Mouse (Mus musculus) liver, postnatal 0 days (tissue): Measurements from ENCODE around the gene Rplp2.

Experiments used
- CTCF ChIP-seq: sonication (generic); IDR thresholded peaks from 2 replicates; pipeline ENCODE4 v1.5.1; 2016; ENCODE audit warnings: antibody characterized with exemption, low read depth
- EP300 ChIP-seq: IDR thresholded peaks from 2 replicates; pipeline ENCODE4 v1.6.1; 2016; ENCODE audit warnings: antibody characterized with exemption, low read depth, mild to moderate bottlenecking

DNA sequence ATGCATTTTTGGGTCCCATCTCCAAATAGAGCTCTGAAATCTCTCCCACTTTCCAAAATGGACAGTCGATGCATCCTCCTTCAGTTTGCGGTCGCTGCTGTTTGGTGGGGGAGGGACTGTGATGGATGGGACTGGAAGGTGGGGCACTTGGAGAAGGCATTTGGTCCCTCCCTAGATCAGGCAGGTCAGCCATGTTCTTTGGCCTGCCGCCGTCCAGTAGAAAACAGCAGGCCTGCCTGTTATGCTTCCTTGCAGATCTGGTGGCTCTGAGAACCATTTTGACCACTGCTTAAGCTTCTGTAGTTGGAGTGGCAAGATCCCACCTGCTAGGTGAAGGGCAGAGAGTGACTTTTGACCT lies 21.0 kb downstream of the Rplp2 start:
- no peak for TF ChIP-seq CTCF
- no peak for TF ChIP-seq EP300
